Mouse (Mus musculus) intestine, embryonic 14.5 days (tissue): ENCODE results near the gene Espnl. TPM values are rescaled to one million over a fixed set of nuclear protein-coding genes. Genes with fewer than 3 reads are reported as not detected.
A peak's percentile ranks its signal among the peaks of the same experiment; 100 is the strongest.

ENCODE experiments used
- ATAC-seq: fragments of 200-750 bp; cut with Nextera tagmentation; replicated peaks from 2 replicates; pipeline ENCODE4 v1.8.0; 2017; ENCODE audit warnings: low read depth, moderate number of reproducible peaks, moderate TSS enrichment, moderate library complexity; ENCODE audit not compliant: low FRiP score, low TSS enrichment
- DNase-seq: peaks from one replicate; pipeline ENCODE4 v3.0.0-alpha.2; 2018; ENCODE audit warnings: low spot score
- H3K27ac ChIP-seq: fragments of 300-500 bp; sonication (generic); 2 replicates; pipeline ENCODE4 v1.5.1; 2014; ENCODE audit warnings: low read depth, mild to moderate bottlenecking, control low read depth
- H3K27me3 ChIP-seq: fragments of 300-500 bp; sonication (generic); replicated peaks from 2 replicates; pipeline ENCODE4 v1.6.1; 2014; ENCODE audit warnings: low read length, control low read depth; ENCODE audit not compliant: control insufficient read depth, insufficient read depth
- H3K36me3 ChIP-seq: fragments of 300-500 bp; sonication (generic); 2 replicates; pipeline ENCODE4 v1.6.1; 2014; ENCODE audit warnings: low read length, control low read depth; ENCODE audit not compliant: control insufficient read depth, insufficient read depth
- H3K4me1 ChIP-seq: fragments of 300-500 bp; sonication (generic); replicated peaks from 2 replicates; pipeline ENCODE4 v1.6.1; 2014; ENCODE audit warnings: low read length, control low read depth, mixed read lengths; ENCODE audit not compliant: control insufficient read depth, insufficient read depth
- H3K4me2 ChIP-seq: fragments of 300-500 bp; sonication (generic); 2 replicates; pipeline ENCODE4 v1.6.1; 2014; ENCODE audit warnings: low read length
- H3K4me3 ChIP-seq: fragments of 300-500 bp; sonication (generic); 2 replicates; pipeline ENCODE4 v1.5.1; 2014; ENCODE audit warnings: low read depth, low read length, control low read depth, mixed read lengths
- H3K9ac ChIP-seq: fragments of 300-500 bp; sonication (generic); 2 replicates; pipeline ENCODE4 v1.6.1; 2014; ENCODE audit warnings: mild to moderate bottlenecking, low read length
- H3K9me3 ChIP-seq: fragments of 300-500 bp; sonication (generic); 2 replicates; pipeline ENCODE4 v1.6.1; 2016; ENCODE audit warnings: low read length, control low read depth; ENCODE audit not compliant: control insufficient read depth
- WGBS: fragments of 180-500 bp; shearing (Covaris S2); extraction: QIAGEN DNeasy Blood & Tissue Kit; methylation state at CpG from one replicate; pipeline ENCODE4 v1.1.7; 2014; 5-methylcytosine and 5-hydroxymethylcytosine counted together
- polyA plus RNA-seq: library from polyadenylated mRNA; unstranded; fragments of >200 nt; fragmentation: Nextera tagmentation; extraction: Ambion mirVana; gene quantifications from 2 replicates; pipeline ENCODE4 v1.2.1, GENCODE M21; 2014

The Espnl gene
- polyA plus RNA-seq, 1 experiment from 2014 or later = not detected

GRCm38 (mm10) chr1:91380453-91381090 lies 58.7 kb downstream of the Espnl start:
- no peaks in the 10 kb centered on the region for H3K4me1 ChIP-seq
- peaks cover 95% of the 10 kb centered on the region for H3K36me3 ChIP-seq
- H3K4me2 ChIP-seq = no peak overlapping the region
- DNase-seq (peak; percentile 91), ATAC-seq (peak; percentile 48; the same call in 1 of the 2 replicates)
- 62% methylated on average over 7 of the region's 7 CpGs for WGBS
- H3K9me3 ChIP-seq = no peaks in the 10 kb centered on the region
- H3K4me3 ChIP-seq = no peak overlapping the region
- no peak overlapping the region for H3K27ac ChIP-seq
- H3K9ac ChIP-seq = no peak overlapping the region
- H3K27me3 ChIP-seq = no peaks in the 10 kb centered on the region

GRCm38 (mm10) chr1:91381091-91381471 lies 59.2 kb downstream of the Espnl start:
- WGBS = 91% methylated on average over 4 of the region's 4 CpGs
- no peaks in the 10 kb centered on the region for H3K9me3 ChIP-seq
- H3K27ac ChIP-seq = no peak overlapping the region
- no peak overlapping the region for H3K4me2 ChIP-seq
- ATAC-seq (no peak), DNase-seq (no peak)
- H3K36me3 ChIP-seq = peaks cover 94% of the 10 kb centered on the region
- no peaks in the 10 kb centered on the region for H3K27me3 ChIP-seq
- no peak overlapping the region for H3K9ac ChIP-seq
- no peak overlapping the region for H3K4me3 ChIP-seq
- no peaks in the 10 kb centered on the region for H3K4me1 ChIP-seq

- H3K27me3 ChIP-seq = no peaks in the 10 kb centered on the region
- 68% methylated on average over 5 of the region's 5 CpGs for WGBS
- H3K4me1 ChIP-seq = no peaks in the 10 kb centered on the region
- no peak overlapping the region for H3K4me2 ChIP-seq
- H3K9me3 ChIP-seq = no peaks in the 10 kb centered on the region
- DNase-seq (no peak), ATAC-seq (peak; percentile 81)
- H3K27ac ChIP-seq = no peak overlapping the region
- no peak overlapping the region for H3K4me3 ChIP-seq
- peaks cover 78% of the 10 kb centered on the region for H3K36me3 ChIP-seq
- H3K9ac ChIP-seq = no peak overlapping the region
These were observed 68.5 kb downstream of the Espnl start for GRCm38 (mm10) chr1:91390369-91390768.

GRCm38 (mm10) chr1:91397927-91398259 lies 76.0 kb downstream of the Espnl start:
- Histone ChIP-seq H3K4me3 (peak overlapping the region; percentile 89), H3K27ac (peak overlapping the region; percentile 83), H3K36me3 (peaks cover 28% of the 10 kb centered on the region), H3K9ac (peak overlapping the region; percentile 90), H3K27me3 (no peaks in the 10 kb centered on the region), H3K9me3 (no peaks in the 10 kb centered on the region), H3K4me1 (peaks cover 15% of the 10 kb centered on the region), H3K4me2 (peak overlapping the region; percentile 95)
- under 1% methylated on average over 12 of the region's 12 CpGs for WGBS
- ATAC-seq (no peak), DNase-seq (no peak)

Other genes starting within 250 kb of the Espnl start
- gene Rbm44, start 177.0 kb upstream of the Espnl start, polyA plus RNA-seq = 0.94 and 1.3 TPM in 2 replicates
- 5.4 and 6.0 TPM in 2 replicates for gene Ramp1, start 142.3 kb upstream of the Espnl start, polyA plus RNA-seq
- 69.9 and 71.6 TPM in 2 replicates for gene Ube2f, start 71.8 kb upstream of the Espnl start, polyA plus RNA-seq
- gene Scly, start 23.7 kb upstream of the Espnl start, polyA plus RNA-seq = 13.5 and 16.9 TPM in 2 replicates
- gene Klhl30, start 28.9 kb downstream of the Espnl start, polyA plus RNA-seq = 0.44 and 0.85 TPM in 2 replicates
- gene Erfe, start 44.4 kb downstream of the Espnl start, polyA plus RNA-seq = 10.8 and 10.9 TPM in 2 replicates
- 135 and 147 TPM in 2 replicates for gene Ilkap, start 76.7 kb downstream of the Espnl start, polyA plus RNA-seq
- 79.3 and 84.4 TPM in 2 replicates for gene Hes6, start 92.0 kb downstream of the Espnl start, polyA plus RNA-seq
- 5.9 and 6.7 TPM in 2 replicates for gene Per2, start 137.2 kb downstream of the Espnl start, polyA plus RNA-seq
- 5.9 and 6.7 TPM in 2 replicates for gene Traf3ip1, start 172.6 kb downstream of the Espnl start, polyA plus RNA-seq
- gene Asb1, start 218.5 kb downstream of the Espnl start, polyA plus RNA-seq = 6.2 and 7.3 TPM in 2 replicates